Comparison of ENCODE assay signal across 8 mouse cellular contexts in genomic region chr4:72197888-72198605, GRCm38 (mm10). TPM values are rescaled to one million over a fixed set of nuclear protein-coding genes. Genes with fewer than 3 reads are reported as not detected.
DNase-seq lines count a peak whose midpoint lies in the region; ATAC-seq lines count a peak whose summit lies in the region.

No protein-coding gene starts in this region.

- DNase-seq in right cerebral cortex, adult 2 months (ENCODE audit: low spot score in 2 of 2): peak; percentile 26 to 28
- no peak for DNase-seq in right cerebral cortex, postnatal 36 days (ENCODE audit: low spot score in 2 of 2)
- peak; percentile 20 to 39 for DNase-seq in cerebellum, postnatal 14 days
- peak; percentile 64 for DNase-seq in kidney, postnatal 10 days
- peak; percentile 86 for DNase-seq in lung, postnatal 25 days (ENCODE audit: low spot score)
- no peak for DNase-seq in spleen, postnatal 14 days (ENCODE audit: low spot score in 2 of 2)
- no peak for DNase-seq in spleen, postnatal 4 days (ENCODE audit: low spot score in 2 of 2)

- WGBS in heart, embryonic 15.5 days: 26% methylated on average over 7 of the region's 7 CpGs

- peaks cover 44% of the 10 kb centered on the region for H3K27me3 ChIP-seq in heart, embryonic 15.5 days

- peak overlapping the region; percentile 75 for H3K4me3 ChIP-seq in heart, embryonic 15.5 days

- H3K4me2 ChIP-seq in heart, embryonic 15.5 days: peak overlapping the region; percentile 94

- H3K4me1 ChIP-seq in heart, embryonic 15.5 days (replicated peaks): peaks cover 46% of the 10 kb centered on the region

- H3K9me3 ChIP-seq in heart, embryonic 15.5 days (replicated peaks): no peaks in the 10 kb centered on the region

- no peak overlapping the region for H3K27ac ChIP-seq in heart, embryonic 15.5 days

- no peak for ATAC-seq in heart, embryonic 15.5 days (replicated peaks; ENCODE audit: insufficient number of reproducible peaks, insufficient read depth, low FRiP score, low read depth)

- H3K36me3 ChIP-seq in heart, embryonic 15.5 days: no peaks in the 10 kb centered on the region

- no peak overlapping the region for H3K9ac ChIP-seq in heart, embryonic 15.5 days

RNA-seq across cellular contexts. Expression of gene Tle1, which starts 2.7 kb away (rescaled TPM):
- 6.1 and 10.1 TPM in 2 replicates for polyA plus RNA-seq in heart, embryonic 15.5 days (2015; fragmentation: Nextera tagmentation; extraction: Ambion mirVana)

Comparison
In these comparisons a context has a peak if more than half of its experiments do, and no peak if none do; other contexts are left out.
1. DNase-seq: peak in right cerebral cortex, adult 2 months (2 of 2), cerebellum, postnatal 14 days (2 of 2), kidney, postnatal 10 days (single experiment) and lung, postnatal 25 days (single experiment); none in right cerebral cortex, postnatal 36 days (0 of 2), spleen, postnatal 14 days (0 of 2) and spleen, postnatal 4 days (0 of 2).